Mouse (Mus musculus): Measurements from ENCODE around the gene Ugp2. TPM values are rescaled to one million over a fixed set of nuclear protein-coding genes. Genes with fewer than 3 reads are reported as not detected.
"Not testable (repeated sequence)": the region's sequence is repeated elsewhere in the genome, so short reads cannot be mapped to it uniquely, and the experiment has no call there.

Gene Ugp2
- polyA plus RNA-seq, 1 experiment from 2014 or later: 45.2 TPM

- H3K36me3 ChIP-seq (replicated peaks): peaks cover 80% of the 10 kb centered on the region
- 97% methylated on average over 5 of the region's 5 CpGs for WGBS
- H3K4me3 ChIP-seq: no peak overlapping the region
- no peak overlapping the region for H3K27ac ChIP-seq
- H3K4me1 ChIP-seq: no peaks in the 10 kb centered on the region
- H3K9me3 ChIP-seq: no peaks in the 10 kb centered on the region
- no peak for DNase-seq (ENCODE audit: extremely low spot score, low spot score)
- H3K27me3 ChIP-seq (ENCODE audit: poor library complexity, severe bottlenecking): no peaks in the 10 kb centered on the region
These were observed 45.2 kb downstream of the Ugp2 start for GRCm38 (mm10) chr11:21325781-21326180.

- no peak overlapping the region for H3K4me3 ChIP-seq
- no peaks in the 10 kb centered on the region for H3K9me3 ChIP-seq
- WGBS: 86% methylated on average over 3 of the region's 3 CpGs
- H3K27ac ChIP-seq: no peak overlapping the region
- H3K27me3 ChIP-seq (ENCODE audit: poor library complexity, severe bottlenecking): no peaks in the 10 kb centered on the region
- H3K4me1 ChIP-seq: no peaks in the 10 kb centered on the region
- H3K36me3 ChIP-seq (replicated peaks): peaks cover 66% of the 10 kb centered on the region
- DNase-seq (ENCODE audit: extremely low spot score, low spot score): no peak
These were observed 48.7 kb downstream of the Ugp2 start for GRCm38 (mm10) chr11:21322349-21322748.

GRCm38 (mm10) chr11:21321577-21321976, 49.4 kb downstream of the Ugp2 start:
- no peaks in the 10 kb centered on the region for H3K4me1 ChIP-seq
- H3K27ac ChIP-seq: no peak overlapping the region
- 86% methylated on average over 3 of the region's 3 CpGs for WGBS
- H3K36me3 ChIP-seq (replicated peaks): peaks cover 61% of the 10 kb centered on the region
- DNase-seq (ENCODE audit: extremely low spot score, low spot score): no peak
- no peak overlapping the region for H3K4me3 ChIP-seq
- no peaks in the 10 kb centered on the region for H3K27me3 ChIP-seq (ENCODE audit: poor library complexity, severe bottlenecking)
- H3K9me3 ChIP-seq: no peaks in the 10 kb centered on the region

- no peak overlapping the region for H3K27ac ChIP-seq
- peaks cover 52% of the 10 kb centered on the region for H3K36me3 ChIP-seq (replicated peaks)
- H3K4me3 ChIP-seq: no peak overlapping the region
- H3K27me3 ChIP-seq (ENCODE audit: poor library complexity, severe bottlenecking): no peaks in the 10 kb centered on the region
- DNase-seq (ENCODE audit: extremely low spot score, low spot score): no peak
- H3K9me3 ChIP-seq: no peaks in the 10 kb centered on the region
- 91% methylated on average over 9 of the region's 9 CpGs for WGBS
- peaks cover 7% of the 10 kb centered on the region for H3K4me1 ChIP-seq
These were observed 56.9 kb downstream of the Ugp2 start for GRCm38 (mm10) chr11:21313922-21314657.

- no peaks in the 10 kb centered on the region for H3K9me3 ChIP-seq
- WGBS: 40% methylated on average over 6 of the region's 6 CpGs
- no peak overlapping the region for H3K4me3 ChIP-seq
- peaks cover 7% of the 10 kb centered on the region for H3K4me1 ChIP-seq
- no peaks in the 10 kb centered on the region for H3K27me3 ChIP-seq (ENCODE audit: poor library complexity, severe bottlenecking)
- no peak for DNase-seq (ENCODE audit: extremely low spot score, low spot score)
- peaks cover 53% of the 10 kb centered on the region for H3K36me3 ChIP-seq (replicated peaks)
- H3K27ac ChIP-seq: no peak overlapping the region
These were observed 61.5 kb downstream of the Ugp2 start for GRCm38 (mm10) chr11:21309516-21309915.

- Histone ChIP-seq H3K27ac (no peak overlapping the region), H3K9me3 (no peaks in the 10 kb centered on the region), H3K4me3 (no peak overlapping the region), H3K4me1 (peaks cover 7% of the 10 kb centered on the region), H3K36me3 (replicated peaks) (peaks cover 44% of the 10 kb centered on the region), H3K27me3 (ENCODE audit: poor library complexity, severe bottlenecking) (no peaks in the 10 kb centered on the region)
- WGBS: 87% methylated on average over 5 of the region's 5 CpGs
- DNase-seq (ENCODE audit: extremely low spot score, low spot score): no peak
These were observed 62.9 kb downstream of the Ugp2 start for GRCm38 (mm10) chr11:21308119-21308518.

- no peak for DNase-seq (ENCODE audit: extremely low spot score, low spot score)
- H3K4me3 ChIP-seq: no peak overlapping the region
- peaks cover 40% of the 10 kb centered on the region for H3K36me3 ChIP-seq (replicated peaks)
- no peaks in the 10 kb centered on the region for H3K9me3 ChIP-seq
- WGBS: 92% methylated on average over 5 of the region's 5 CpGs
- no peak overlapping the region for H3K27ac ChIP-seq
- no peaks in the 10 kb centered on the region for H3K27me3 ChIP-seq (ENCODE audit: poor library complexity, severe bottlenecking)
- H3K4me1 ChIP-seq: peaks cover 7% of the 10 kb centered on the region
These were observed 63.8 kb downstream of the Ugp2 start for GRCm38 (mm10) chr11:21307078-21307668.

- WGBS: 87% methylated on average over 3 of the region's 3 CpGs
- peaks cover 54% of the 10 kb centered on the region for H3K36me3 ChIP-seq (replicated peaks)
These were observed 67.4 kb downstream of the Ugp2 start for GRCm38 (mm10) chr11:21303619-21304018.

GRCm38 (mm10) chr11:21295486-21295885, 75.5 kb downstream of the Ugp2 start:
- no peak overlapping the region for H3K4me3 ChIP-seq
- DNase-seq (ENCODE audit: extremely low spot score, low spot score): no peak
- H3K27me3 ChIP-seq (ENCODE audit: poor library complexity, severe bottlenecking): no peaks in the 10 kb centered on the region
- H3K27ac ChIP-seq: no peak overlapping the region
- no peaks in the 10 kb centered on the region for H3K4me1 ChIP-seq
- WGBS: 94% methylated on average over 5 of the region's 5 CpGs
- H3K36me3 ChIP-seq (replicated peaks): peaks cover 33% of the 10 kb centered on the region
- no peaks in the 10 kb centered on the region for H3K9me3 ChIP-seq

More at GRCm38 (mm10) chr11:21303619-21304018, 67.4 kb downstream of the Ugp2 start:
- DNase-seq (ENCODE audit: extremely low spot score, low spot score): no peak
- Histone ChIP-seq H3K27me3 (ENCODE audit: poor library complexity, severe bottlenecking) (no peaks in the 10 kb centered on the region), H3K9me3 (no peaks in the 10 kb centered on the region), H3K27ac (no peak overlapping the region), H3K4me3 (no peak overlapping the region), H3K4me1 (no peaks in the 10 kb centered on the region)

GRCm38 (mm10) chr11:21288153-21288552, 82.8 kb downstream of the Ugp2 start:
- peaks cover 16% of the 10 kb centered on the region for H3K36me3 ChIP-seq (replicated peaks)
- not testable (repeated sequence) for H3K9me3 ChIP-seq; H3K27ac ChIP-seq; DNase-seq (ENCODE audit: extremely low spot score, low spot score); H3K4me1 ChIP-seq; H3K4me3 ChIP-seq; H3K27me3 ChIP-seq (ENCODE audit: poor library complexity, severe bottlenecking)
- 97% methylated on average over 2 of the region's 2 CpGs for WGBS

- 91% methylated on average over 3 of the region's 3 CpGs for WGBS
- H3K4me1 ChIP-seq: no peaks in the 10 kb centered on the region
- no peaks in the 10 kb centered on the region for H3K27me3 ChIP-seq (ENCODE audit: poor library complexity, severe bottlenecking)
- H3K9me3 ChIP-seq: no peaks in the 10 kb centered on the region
- no peak overlapping the region for H3K4me3 ChIP-seq
- DNase-seq (ENCODE audit: extremely low spot score, low spot score): no peak
- no peak overlapping the region for H3K27ac ChIP-seq
- H3K36me3 ChIP-seq (replicated peaks): peaks cover 12% of the 10 kb centered on the region
These were observed 84.6 kb downstream of the Ugp2 start for GRCm38 (mm10) chr11:21286391-21286790.

- peaks cover 42% of the 10 kb centered on the region for H3K36me3 ChIP-seq (replicated peaks)
- DNase-seq (ENCODE audit: extremely low spot score, low spot score): no peak
- H3K4me3 ChIP-seq: no peak overlapping the region
- H3K4me1 ChIP-seq: no peaks in the 10 kb centered on the region
- WGBS: 87% methylated on average over 2 of the region's 2 CpGs
- H3K27ac ChIP-seq: no peak overlapping the region
- no peaks in the 10 kb centered on the region for H3K9me3 ChIP-seq
- no peaks in the 10 kb centered on the region for H3K27me3 ChIP-seq (ENCODE audit: poor library complexity, severe bottlenecking)
These were observed 94.8 kb downstream of the Ugp2 start for GRCm38 (mm10) chr11:21276151-21276550.
